Mouse (Mus musculus) activated CD4-positive, CD25-positive, alpha-beta regulatory T cell, adult 4 months (primary cell): Measurements from ENCODE around the gene Tbc1d10a. TPM values are rescaled to one million over a fixed set of nuclear protein-coding genes. Genes with fewer than 3 reads are reported as not detected.

Experiments
- polyA plus RNA-seq, 2 experiments: library from polyadenylated mRNA; unstranded; fragments of 100-300 nt; shearing (Covaris generic); gene quantifications; one replicate each; pipeline ENCODE4 v1.2.1; 2017

Tbc1d10a gene
- polyA plus RNA-seq, 2 experiments from 2014 or later: 23.8 to 25.6 TPM

Other genes with a start within 250 kb of the Tbc1d10a start
- gene Pes1, start 222.8 kb upstream of the Tbc1d10a start, polyA plus RNA-seq: 10 to 100 TPM; 45.6 to 74.8 TPM
- gene 4930556J24Rik, start 210.0 kb upstream of the Tbc1d10a start, polyA plus RNA-seq: not detected
- gene Gal3st1, start 203.2 kb upstream of the Tbc1d10a start, polyA plus RNA-seq: not detected
- gene Sec14l4, start 155.3 kb upstream of the Tbc1d10a start, polyA plus RNA-seq: not detected
- gene Sec14l3, start 121.9 kb upstream of the Tbc1d10a start, polyA plus RNA-seq: not detected
- 1 to 10 TPM; 1.4 to 2.8 TPM for gene Mtfp1, start 91.3 kb upstream of the Tbc1d10a start, polyA plus RNA-seq
- 1 to 10 TPM in 1 of 2 experiments, under 1 TPM in 1; 0.48 to 1.2 TPM for gene Sec14l2, start 63.4 kb upstream of the Tbc1d10a start, polyA plus RNA-seq
- 10 to 100 TPM in 1 of 2 experiments, 1 to 10 TPM in 1; 8.8 to 11.5 TPM for gene Rnf215, start 51.6 kb upstream of the Tbc1d10a start, polyA plus RNA-seq
- gene Ccdc157, start 26.5 kb upstream of the Tbc1d10a start, polyA plus RNA-seq: 1 to 10 TPM; 1.4 to 2.7 TPM
- 10 to 100 TPM; 49.6 to 53.0 TPM for gene Sf3a1, start 26.4 kb upstream of the Tbc1d10a start, polyA plus RNA-seq
- gene Castor1, start 31.4 kb downstream of the Tbc1d10a start, polyA plus RNA-seq: 10 to 100 TPM; 37.5 to 42.0 TPM
- gene Osm, start 49.6 kb downstream of the Tbc1d10a start, polyA plus RNA-seq: 10 to 100 TPM; 18.0 to 19.8 TPM
- 1 to 10 TPM; 2.9 to 6.6 TPM for gene Lif, start 70.8 kb downstream of the Tbc1d10a start, polyA plus RNA-seq